Mouse (Mus musculus): ENCODE measurements around the gene Tpst1.

- TF ChIP-seq CTCF (IDR thresholded peaks at IDR 0.05; ENCODE audit: low read depth, low read length): no peak
- TF ChIP-seq TAL1 (conservative IDR thresholded peaks at IDR 0.05; ENCODE audit: low read depth, low read length): no peak
- TF ChIP-seq POLR2AphosphoS5 (IDR thresholded peaks at IDR 0.05; ENCODE audit: insufficient replicate concordance, low read depth, low read length): no peak
These were observed 72.8 kb downstream of the Tpst1 start for GRCm38 (mm10) chr5:130145961-130146360.

Data from G1E (cell line).